Mouse (Mus musculus): ENCODE data around the gene Lrrc8b.

Gene Lrrc8b

DNA sequence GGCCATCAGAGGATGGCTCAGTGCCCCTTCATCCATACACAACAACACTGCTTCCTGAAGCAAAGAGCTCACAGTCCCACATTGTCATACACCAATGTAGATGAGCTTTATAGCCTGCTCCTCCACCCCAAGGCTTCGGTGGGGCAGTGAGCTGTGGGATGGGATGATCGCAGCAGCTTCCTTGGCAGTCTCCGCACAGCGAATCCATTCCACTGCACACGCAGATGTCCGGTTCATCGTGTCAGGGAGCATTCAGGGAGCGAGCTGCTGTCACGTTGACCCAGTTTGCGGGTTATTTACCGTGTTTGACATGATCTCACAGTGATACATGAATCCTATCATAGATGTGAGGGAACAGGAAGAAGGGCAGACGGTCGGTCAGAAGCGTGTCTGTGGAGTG lies 69.3 kb downstream of the Lrrc8b start:
- no peak for DNase-seq

DNA sequence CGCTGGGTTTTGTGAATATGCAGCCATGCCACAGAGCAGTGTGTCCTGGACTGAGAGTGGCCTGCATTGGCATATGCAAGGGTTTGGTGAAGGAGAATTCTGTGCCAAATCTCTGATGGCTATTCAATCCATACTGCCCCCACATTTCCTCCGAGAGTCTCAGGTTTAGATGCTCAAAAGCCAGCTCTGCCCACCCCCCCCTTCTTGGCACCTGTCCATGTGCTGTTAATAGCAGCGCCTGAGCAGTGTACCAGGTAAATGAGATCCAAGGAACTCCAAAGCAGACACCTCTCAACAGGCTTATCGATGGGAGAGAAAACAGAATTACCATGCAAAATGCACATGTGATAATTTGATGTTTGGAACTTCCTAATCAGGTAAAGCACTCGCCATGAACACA lies 74.6 kb downstream of the Lrrc8b start:
- DNase-seq = no peak

DNA sequence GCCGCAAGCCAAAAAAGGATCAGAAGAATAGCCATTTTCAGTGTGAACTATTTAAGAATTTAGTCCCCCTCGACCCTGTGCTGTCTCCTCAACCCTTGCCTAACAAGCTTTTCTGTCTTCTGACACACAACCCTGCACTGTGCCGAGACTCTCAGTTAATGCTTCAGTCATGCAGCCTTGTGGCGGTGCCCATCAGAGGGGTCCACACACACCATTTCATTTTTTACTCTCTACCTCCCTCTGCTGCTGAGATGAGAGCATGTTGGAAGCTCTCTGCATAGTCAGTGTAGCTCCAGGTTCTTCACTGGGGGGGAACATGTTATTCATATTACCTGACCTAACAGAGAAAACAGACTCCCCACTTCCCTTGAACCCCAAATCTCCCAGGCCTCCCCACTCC lies 75.8 kb downstream of the Lrrc8b start:
- peak; percentile 28 for DNase-seq

DNA sequence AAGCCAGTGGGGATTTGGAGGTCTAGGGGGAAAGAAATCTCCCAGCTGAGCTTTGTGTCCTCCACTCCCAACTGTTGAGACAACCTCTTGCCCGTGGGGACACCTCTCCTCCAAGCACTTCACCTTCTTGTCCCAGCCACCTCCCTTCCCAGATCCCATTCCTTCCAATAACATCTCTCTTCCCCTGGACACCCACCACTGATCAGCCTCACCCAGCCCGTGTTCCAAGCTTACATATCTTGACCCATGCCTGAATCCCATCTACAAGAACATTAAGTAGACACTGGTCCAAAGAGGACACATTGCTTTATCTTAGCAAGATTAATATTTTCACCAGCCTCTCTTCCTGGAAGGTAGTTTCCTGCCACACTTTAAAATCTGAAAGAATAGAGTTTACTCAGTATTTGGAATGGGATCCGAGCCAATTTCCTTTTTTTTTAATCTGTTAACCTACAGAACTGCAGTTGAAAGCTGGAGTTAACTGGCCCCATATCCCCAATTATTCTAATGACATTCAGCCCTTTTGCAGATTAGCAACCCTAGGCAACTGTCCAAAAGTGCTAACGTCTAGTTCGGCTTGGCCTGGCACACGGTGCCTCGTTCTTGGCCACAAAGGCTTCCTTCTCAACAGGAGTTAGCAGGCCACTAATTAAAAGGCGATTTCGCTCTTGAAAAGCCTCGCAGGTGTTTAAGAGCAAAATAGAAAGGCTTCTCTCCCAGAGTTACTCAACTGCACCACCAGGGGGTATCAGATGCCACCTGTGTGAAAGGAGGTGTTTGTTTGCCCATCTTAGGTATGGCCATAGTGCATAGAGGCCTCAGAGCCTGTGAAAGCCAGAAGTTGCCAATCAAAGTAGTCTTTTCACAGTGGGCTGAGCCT lies 77.0 kb downstream of the Lrrc8b start:
- DNase-seq = peak; percentile 46

DNA sequence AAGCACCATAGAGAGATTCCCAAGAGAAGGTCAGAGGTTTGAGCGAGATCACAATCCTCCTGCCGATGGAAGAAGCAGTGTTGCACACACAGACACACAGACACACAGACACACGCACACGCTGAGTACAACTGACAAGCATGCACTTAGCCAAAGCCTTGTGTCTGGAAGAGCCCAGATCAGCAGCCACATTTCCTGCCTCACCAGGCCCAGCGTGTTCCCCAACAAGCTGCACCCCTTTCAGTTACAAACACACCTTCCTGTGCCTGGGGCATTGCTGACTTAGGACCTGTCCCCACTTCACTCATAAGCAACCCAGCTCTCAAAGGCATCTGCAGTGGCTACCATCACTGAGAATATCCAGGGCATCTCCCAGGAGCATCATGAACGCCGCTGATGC lies 77.8 kb downstream of the Lrrc8b start:
- no peak for DNase-seq

DNA sequence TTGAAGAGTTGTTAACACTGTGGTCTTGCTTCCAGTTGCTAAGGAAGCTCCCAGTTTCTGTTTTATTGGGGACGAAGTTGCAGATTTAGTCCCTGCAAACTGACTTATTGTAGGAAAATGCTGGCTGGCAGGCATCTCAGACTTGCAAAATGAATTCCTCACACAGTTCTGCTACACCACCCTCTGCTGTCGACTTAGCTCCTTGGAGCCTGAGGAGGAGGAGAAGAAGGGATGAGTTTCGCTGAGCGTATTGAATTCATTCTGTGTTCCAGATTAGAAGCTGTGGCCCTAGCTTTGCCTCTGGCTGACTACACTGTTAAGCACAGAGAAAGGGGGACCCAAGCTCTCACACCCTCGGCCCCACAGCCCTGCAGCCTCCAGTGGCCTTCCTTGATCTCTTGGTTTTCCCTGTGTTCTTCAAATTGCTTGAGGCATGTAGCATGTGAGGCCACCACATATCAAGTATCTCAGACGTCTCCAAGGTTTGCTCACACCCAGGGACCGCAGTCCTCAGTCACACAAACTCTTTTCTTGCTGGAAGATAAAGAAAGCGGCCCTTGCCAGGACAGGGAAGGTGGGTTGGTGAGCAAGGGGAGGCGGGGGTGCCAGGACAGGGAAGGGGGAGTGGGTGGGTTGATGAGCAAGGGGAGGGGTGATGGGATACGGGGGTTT lies 78.8 kb downstream of the Lrrc8b start:
- DNase-seq = no peak

DNA sequence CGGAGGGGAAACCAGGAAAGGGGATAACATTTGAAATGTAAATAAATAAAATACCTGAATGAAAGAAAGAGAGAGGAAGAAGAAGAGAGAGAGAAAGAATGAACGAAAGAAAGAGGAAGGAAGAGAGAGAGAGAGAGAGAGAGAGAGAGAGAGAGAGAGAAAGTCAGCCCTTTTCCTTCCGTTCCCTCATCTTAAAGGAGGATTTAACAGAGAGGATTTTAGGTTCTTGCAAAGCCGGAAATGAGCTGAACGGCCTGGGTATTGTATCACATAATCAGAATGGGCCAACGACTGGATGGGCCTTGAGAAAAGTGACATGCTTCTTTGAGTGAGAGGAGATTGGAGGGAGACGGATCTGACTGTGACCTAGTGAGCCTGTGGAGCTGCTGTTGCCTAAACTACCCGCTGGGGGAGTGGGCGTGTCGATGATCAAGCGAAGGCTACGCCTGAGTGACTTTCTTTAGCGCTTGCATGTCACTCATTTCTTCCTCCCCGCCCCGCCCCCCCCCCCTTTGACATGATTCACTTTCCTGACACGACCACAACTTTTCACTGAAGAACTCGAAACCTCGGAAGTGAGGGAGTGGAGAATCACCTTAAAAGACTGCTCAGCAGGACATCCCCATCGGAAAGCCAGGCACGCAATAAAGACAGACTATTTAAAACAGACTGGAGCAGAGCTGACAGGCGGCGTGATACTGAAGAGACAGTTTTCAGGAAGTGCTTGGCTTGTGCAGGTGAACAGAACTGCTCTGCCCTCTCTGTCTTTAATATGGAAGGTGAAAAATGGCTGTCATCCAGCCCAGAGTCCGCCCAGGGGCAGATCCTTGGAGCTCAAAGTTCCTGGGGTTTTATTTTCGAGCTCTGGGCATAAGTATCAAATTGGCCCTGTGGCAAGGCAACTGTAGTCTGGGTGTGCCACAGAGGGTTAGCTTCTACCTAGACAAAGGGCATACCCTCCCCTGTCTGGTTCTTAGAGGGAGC lies 79.6 kb downstream of the Lrrc8b start:
- DNase-seq = peak; percentile 87

DNA sequence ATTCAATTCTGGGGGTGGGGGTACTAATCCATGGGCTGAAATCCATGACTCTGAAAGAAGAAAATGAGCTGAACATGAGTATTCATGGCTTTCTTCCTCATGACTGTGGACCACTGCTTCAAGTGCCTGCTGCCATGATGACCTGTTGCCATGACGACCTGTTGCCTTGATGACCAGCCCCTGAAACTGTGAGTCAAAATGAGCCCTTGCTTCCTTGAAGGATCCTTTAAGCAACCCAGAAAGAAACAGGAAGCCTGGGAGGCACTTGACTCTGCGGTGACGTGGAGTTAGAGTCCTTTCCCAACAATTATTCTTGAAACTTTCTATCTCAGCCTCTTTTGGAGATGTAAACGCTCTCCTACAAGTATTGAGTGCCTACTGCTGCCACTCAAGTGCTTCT lies 80.6 kb downstream of the Lrrc8b start:
- no peak for DNase-seq

DNA sequence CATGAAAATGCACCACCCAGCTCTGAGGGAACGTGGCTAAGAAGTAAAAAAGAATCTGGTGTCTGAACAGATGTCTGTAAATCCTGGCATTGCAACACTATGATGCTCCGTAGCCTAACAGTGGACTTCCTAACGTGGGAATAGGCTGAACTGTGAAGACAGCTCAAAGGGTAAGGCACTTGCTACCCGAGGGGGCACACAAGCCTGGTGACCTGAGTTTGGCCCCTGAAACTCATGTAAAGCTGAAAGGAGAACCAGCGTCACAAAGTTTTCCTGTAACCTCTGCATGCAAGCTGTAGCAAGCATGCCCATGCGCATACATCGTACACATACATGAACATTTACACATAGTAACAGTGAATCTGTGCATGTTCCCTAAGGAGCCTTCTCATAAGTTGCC lies 81.0 kb downstream of the Lrrc8b start:
- DNase-seq = no peak

DNA sequence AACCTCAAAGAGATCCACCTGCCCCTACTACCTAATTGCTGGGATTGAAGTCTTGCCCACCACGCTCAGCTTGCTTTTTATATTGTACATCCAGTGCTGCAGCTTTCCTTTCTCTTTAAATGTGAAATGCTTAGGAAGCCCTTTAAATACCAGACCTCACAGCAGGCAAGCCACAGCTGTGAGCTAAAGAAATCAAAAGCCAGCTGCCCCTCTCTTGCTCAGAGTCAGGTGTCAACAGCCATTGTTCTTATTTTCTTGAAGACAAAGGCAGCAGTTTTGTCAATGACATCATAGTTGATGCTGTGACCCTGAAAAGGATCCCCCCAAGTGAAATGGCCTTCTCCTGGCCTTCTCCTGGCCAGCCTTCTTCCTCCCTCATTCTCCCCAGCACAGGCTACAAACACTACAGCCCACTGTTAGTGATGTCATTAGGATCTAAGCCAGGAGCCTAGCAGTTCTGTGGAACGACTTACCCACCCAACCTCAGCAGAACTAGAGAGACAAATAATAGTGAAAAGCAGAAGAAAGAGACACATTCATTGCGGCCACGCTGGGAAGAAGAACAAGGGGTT lies 82.9 kb downstream of the Lrrc8b start:
- no peak for DNase-seq

DNA sequence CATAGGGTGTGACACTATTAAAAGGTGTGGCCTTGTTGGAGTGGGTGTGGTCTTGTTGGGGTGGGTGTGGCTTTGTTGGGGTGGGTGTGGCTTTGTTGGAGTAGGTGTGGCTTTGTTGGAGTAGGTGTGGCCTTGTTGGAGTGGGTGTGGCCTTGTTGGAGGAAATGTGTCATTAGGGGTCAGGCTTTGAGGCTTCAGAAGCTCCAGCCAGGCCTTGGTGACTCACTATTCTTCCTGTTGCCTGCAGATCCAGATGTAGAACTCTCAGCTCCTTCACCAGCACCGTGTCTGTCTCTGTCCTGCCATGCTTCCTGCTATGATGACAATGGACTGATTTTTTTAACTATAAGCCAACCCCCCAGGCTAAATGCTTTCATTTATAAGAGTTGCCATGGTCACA lies 83.8 kb downstream of the Lrrc8b start:
- DNase-seq = no peak

DNA sequence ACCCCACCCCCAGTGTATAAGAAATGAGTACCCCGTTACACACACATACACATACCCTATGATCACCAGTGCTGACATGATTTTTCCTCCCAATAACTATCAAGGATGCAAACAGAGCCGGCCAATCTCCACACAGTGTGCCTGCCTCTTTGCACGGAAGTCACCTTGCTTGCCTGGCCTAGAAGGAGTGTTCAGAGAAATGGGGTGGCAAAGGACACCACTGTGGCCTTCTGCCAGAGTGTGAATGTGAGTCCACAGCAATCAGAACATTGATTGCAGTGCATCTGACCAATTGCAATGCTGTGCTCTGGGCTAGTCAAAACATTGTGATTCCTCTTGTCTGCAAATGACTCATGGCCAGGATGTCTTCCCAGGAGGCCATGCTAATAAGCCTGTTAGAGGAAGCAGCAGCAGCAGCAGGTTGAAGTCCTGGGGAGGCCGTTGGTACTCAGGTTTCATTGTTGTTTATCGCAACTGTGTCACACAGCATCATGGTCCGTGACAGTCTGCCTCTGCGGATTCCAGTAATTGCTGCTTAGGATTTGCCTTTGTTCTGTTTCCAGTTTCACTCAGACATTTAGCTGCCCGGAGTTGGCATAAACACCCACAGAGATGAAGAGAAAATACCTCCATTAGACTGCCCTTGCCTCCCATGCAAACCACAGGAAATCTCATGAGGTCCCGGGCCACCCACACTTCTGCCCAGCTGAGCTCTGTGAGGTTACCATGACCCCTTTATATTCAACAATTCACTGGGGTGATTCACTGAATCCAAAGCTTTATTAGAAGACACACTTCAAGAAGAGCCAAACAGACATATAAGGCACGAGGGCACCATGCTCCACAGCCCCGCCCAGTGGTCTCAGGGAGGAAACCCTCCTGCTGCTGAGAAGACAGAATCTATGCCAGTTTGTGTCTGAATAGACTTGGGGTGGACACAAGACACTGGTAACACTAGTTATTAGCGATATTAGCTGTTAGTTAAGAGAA lies 84.9 kb downstream of the Lrrc8b start:
- no peak for DNase-seq

DNA sequence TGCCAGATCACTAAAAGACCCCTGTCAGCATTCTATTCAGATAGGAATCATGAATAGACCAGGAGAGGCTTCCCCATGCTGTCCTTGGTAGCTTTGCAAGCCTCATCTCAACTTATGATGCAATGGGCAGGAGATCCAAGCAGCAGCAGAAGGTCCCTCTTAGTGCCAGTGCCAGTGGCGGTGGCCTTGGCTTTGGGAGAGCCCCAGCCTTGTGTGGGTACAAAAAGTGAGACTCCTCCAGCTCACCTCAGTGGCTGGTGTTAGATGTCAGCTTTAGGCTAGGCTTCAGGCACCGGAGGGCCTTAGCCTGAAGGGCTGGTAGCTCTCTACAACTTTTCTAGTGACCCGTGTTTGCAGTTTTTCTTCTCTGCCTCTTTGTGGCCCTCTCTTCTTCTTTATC lies 85.6 kb downstream of the Lrrc8b start:
- DNase-seq = no peak

DNA sequence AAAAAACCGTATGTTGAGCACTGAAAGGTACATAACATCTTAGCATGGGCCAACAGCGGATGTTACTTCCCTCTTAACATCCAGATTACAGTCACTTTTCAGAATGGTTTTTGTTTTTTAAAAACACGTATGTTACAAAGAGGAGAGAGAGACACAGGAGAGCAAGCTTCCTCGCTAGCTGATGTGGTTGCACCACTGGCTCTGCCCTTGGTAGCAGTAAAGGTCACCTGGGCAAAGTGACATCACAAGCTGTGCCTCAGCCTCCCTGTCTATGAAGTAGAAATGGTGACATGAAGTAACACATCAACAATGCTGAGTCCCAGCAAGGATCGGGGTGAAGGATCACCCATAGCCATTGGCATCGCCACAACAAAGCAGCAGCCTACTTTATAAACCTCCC lies 93.2 kb downstream of the Lrrc8b start:
- DNase-seq = no peak

DNA sequence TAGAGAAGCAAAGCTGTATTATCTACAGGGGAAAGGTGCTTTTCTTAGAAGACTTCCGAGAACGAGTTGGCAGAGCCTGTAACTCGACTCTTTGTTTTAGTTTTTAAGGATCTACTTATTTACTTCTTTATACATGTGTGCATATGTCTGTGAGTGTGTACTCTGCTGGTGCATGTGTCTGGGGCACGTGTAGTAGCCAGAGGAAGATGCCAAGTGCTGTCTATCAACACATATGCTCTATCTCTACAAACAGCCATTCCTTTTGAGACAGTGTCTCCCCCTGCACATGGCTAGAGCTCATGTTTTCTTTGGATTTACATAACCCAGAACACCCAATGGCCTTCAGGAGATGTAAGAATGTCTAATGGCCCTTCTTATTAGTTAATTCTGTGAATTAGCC lies 96.7 kb downstream of the Lrrc8b start:
- DNase-seq = no peak

DNA sequence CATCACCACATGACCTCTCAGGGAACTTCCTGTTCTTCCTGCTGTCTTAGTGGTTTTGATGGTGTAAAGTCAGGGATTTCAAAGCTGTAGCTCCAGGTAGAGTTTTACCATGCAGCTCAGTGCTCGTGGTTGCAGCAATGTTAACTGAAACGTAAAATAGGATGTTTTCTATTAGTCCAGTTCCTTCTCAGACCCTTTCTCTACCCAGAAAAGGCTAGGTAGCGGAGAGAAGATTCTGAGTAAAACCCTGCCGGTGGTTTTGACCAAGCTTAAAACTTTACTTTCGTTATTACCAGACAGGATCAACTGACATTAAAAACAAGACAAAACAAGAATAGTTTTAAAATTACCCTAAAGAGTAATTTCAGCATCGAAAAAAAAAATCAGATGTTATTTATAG lies 100.0 kb downstream of the Lrrc8b start:
- no peak for DNase-seq

DNA sequence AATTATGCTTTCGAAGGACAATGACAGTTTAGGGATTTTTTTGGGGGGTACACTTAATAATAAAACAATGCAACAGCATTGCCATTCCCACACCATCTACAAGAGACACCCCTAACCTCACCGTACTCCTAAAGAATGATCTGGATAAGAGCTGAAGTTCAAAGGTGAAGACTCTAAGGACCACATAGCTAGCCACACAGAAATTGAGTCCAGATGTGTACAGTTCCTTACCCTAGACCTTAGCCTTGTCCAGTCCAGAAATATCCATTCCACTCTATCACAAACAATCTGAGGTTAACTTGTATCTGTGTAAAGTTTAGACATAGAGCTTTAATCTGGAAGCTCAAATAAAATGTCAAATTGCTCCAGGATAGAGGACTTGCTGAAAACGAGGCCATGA lies 100.7 kb downstream of the Lrrc8b start:
- DNase-seq = no peak

DNA sequence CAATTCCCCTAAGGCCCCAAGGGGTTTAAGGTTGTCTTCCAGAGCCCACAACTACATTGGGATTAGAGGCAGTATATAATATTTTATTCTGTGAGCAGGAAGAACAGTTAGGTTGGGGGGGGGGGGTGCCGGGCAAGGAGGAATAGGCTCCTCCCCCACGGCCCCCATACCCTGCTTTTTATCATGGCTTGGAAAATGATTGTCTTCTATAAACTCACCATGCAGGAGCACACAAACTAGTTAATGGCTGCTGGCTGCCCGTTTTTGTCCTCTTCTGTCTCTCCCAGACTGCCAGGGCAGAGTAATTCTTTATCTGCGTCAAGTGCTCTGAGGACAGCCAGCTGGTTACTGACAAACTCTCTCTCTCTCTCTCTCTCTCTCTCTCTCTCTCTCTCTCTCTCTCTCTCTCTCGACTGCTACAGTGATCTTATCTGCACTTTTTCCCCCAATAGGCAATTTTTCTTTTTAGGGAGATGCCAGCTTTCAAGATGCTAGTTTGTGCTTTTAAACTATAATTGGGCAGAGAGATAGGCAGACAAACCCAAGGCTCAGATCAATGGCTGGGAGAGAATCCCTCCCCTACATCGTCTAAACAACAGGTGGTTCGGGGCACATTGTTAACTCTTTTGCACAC lies 102.5 kb downstream of the Lrrc8b start:
- DNase-seq = peak; percentile 25

DNA sequence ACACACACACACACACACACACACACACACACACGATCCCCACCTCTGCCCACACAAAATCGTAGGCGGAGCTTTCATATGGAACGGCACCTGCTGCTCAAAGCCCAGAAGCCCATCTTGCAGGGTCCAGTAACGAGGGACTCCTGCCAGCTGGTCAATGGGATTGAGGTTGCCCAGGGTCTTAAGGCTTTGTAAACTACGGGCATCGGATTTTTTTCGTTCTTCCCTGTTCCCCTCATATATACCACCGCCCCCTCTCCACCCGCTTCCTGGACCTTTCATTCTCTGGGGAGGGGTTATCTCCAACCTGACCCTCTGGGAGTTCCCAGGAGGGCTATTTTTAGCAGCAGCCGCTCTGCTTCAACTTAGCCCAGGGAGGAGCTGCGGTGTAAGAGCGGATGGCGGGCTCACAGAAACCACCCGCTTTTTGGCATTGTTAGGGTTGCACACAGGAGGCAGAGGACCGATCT lies 103.1 kb downstream of the Lrrc8b start:
- DNase-seq = no peak

DNA sequence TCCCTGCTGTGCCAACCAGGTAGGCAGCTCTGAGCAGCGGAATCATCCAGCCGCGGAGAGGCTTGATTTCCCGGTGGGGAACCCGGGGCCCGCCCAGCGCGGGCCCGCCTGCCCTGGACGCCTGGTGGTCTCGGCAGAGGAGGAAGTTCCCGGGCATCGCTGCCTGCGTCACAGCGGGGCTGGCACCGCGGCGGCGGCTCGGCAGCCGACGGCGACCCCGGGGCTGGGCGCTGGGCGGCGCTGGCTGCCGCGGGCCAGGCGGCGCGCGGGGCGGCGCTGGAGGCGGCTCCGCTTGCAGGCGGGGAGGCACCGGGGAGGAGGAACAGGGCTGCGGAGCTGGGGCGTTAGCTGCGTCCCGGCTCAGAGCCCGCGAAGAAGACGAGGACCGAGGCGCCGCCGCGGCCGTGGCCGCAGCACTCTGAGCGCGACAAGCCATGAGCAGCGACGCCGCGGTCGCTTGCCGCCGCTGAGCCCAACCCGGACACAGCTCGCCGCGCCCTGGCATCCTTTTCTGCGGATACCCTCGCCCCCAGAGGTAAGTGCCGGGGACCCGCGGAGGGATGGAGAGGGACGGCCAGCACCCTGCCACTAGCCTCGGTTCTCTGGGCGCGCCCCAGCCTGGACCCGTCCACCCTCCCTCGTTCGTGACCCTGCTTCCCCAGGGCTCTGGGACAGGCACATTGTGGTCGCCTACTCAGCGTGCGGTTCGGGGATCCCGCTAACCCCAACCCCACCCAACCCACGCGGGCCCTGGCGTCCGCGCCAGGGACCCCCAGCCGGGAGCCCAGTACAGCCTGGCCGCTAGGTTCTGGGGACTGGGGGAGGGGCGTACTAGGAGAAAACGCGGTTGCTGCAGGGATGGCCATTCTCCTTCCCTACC lies 103.8 kb downstream of the Lrrc8b start, which contains the start of gene Lrrc8c:
Gene Lrrc8c, plus strand, starts transcription at position 293 of the 880 bp plus-strand sequence.
- DNase-seq = peak; percentile 88

Data from kidney, postnatal 10 days (tissue).